Mouse (Mus musculus): ENCODE measurements around the gene Samd7. TPM values are rescaled to one million over a fixed set of nuclear protein-coding genes. Genes with fewer than 3 reads are reported as not detected.
A peak's percentile ranks its signal among the peaks of the same experiment; 100 is the strongest.

The Samd7 gene
- polyA plus RNA-seq, 1 experiment from 2014 or later: not detected

DNA sequence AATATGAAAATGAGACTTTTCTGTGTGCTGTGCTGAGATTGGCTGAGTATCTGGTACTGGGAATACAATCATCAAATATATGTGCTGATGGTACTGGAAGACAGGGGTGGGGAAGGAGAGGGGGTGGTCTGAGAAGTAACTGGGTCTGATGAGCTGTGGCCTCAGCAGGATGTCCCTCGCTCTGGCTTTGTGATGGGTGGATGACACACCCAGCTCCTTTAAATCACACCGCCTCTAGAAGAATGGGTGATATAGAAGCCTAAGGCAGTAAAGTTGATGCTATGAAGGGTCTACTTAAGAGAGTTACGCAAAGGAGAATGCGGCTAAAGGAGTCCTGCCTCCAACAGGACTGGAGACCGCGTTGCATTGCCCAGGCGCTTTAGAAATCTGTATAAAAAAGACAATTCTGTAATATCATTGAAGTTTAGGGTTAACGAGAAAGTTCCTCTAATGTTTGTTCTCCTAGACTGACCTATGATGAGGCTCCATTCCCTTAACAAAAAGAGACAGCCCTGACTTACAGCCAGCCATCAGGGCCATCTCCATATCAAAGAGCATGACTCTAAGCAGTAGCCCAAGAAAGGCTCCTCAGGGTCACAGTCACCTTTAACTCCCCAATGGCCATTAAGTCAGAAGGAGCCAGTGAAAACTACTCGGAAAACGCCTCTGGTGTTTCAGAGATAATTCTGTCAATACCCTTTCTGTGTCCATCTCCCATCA is 21.8 kb upstream of the Samd7 start:
- H3K9me3 ChIP-seq: no peaks in the 10 kb centered on the region
- H3K36me3 ChIP-seq: no peaks in the 10 kb centered on the region
- no peak for ATAC-seq (ENCODE audit: insufficient number of reproducible peaks, insufficient read depth, low FRiP score, low TSS enrichment, low read depth)
- 61% methylated on average over 10 of the region's 10 CpGs for WGBS
- no peak overlapping the region for H3K4me2 ChIP-seq
- no peak overlapping the region for H3K9ac ChIP-seq
- H3K4me3 ChIP-seq: no peak overlapping the region
- no peaks in the 10 kb centered on the region for H3K4me1 ChIP-seq
- H3K27ac ChIP-seq: no peak overlapping the region
- H3K27me3 ChIP-seq: no peaks in the 10 kb centered on the region

DNA sequence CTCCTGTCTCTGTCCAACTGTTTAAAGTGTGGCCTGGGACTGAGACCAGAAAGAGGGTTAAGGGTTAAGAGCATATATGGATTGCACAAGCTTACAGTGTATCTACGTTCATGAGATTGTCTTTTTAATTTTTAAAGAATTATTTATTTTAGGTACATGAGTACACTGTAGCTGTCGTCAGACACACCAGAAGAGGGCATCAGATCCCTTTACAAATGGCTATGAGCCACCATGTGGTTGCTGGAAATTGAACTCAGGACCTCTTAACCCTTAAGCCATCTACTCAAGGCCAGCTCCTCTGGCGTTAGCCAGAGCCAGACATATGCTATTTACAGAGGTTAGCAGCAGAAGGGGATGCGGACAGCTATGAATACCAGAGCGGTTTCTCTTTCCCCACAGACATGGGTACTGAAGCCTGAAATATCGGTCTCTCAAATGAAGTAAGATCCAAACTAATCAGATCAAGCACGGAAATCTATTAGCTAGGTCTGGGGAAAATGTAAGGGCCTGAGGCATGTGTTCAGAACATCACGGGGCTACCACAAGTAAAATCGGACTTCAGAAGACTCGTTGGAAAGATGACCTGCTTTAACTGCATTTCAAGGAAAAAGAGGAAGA is 21.1 kb upstream of the Samd7 start:
- no peaks in the 10 kb centered on the region for H3K27me3 ChIP-seq
- no peak overlapping the region for H3K4me3 ChIP-seq
- no peak overlapping the region for H3K4me2 ChIP-seq
- H3K4me1 ChIP-seq: no peaks in the 10 kb centered on the region
- H3K36me3 ChIP-seq: no peaks in the 10 kb centered on the region
- WGBS: 61% methylated on average over 10 of the region's 10 CpGs
- H3K9me3 ChIP-seq: no peaks in the 10 kb centered on the region
- H3K9ac ChIP-seq: no peak overlapping the region
- no peak for ATAC-seq (ENCODE audit: insufficient number of reproducible peaks, insufficient read depth, low FRiP score, low TSS enrichment, low read depth)
- no peak overlapping the region for H3K27ac ChIP-seq

DNA sequence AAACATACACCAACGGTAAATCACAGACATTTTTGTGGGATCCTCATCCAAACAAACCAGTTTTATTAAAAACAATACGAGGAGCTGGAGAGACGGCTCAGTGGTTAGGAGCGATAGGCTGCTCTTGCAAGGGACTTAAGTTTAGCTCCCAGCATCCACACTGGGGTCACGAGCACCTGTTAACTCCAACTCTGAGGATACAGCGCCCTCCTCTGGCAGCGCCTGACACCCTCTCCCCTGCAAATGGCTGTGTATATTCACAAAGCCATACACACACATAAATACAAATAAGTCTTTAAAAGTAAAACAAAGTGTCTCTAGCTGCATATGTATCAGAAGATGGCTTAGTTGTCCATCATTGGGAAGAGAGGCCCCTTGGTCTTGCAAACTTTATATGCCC is 20.6 kb upstream of the Samd7 start:
- Histone ChIP-seq H3K4me2 (no peak overlapping the region), H3K27ac (no peak overlapping the region), H3K4me1 (no peaks in the 10 kb centered on the region), H3K9ac (no peak overlapping the region), H3K9me3 (no peaks in the 10 kb centered on the region), H3K36me3 (no peaks in the 10 kb centered on the region), H3K4me3 (no peak overlapping the region), H3K27me3 (no peaks in the 10 kb centered on the region)
- ATAC-seq (ENCODE audit: insufficient number of reproducible peaks, insufficient read depth, low FRiP score, low TSS enrichment, low read depth): no peak
- 69% methylated on average over 7 of the region's 7 CpGs for WGBS

DNA sequence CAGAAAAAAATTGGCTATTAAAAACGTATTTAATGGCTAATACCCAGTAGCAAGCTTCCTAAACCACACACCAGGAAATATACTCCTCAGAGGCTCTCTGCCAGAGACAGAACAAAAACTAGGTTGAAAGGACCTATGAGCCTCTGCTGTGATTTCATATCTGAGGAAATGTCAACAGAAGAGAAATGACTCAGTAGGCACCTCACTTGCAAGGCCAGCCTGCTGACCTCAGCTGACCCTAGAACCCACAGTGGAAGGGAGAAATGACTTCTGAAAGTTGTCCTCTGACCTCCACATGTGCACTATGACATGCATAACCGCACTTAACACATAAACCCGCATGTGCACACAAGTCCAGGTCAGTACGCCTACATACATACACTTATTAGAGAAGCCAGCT is 18.9 kb upstream of the Samd7 start:
- no peak overlapping the region for H3K4me3 ChIP-seq
- WGBS: 80% methylated on average over 4 of the region's 4 CpGs
- no peak overlapping the region for H3K4me2 ChIP-seq
- H3K4me1 ChIP-seq: no peaks in the 10 kb centered on the region
- no peaks in the 10 kb centered on the region for H3K27me3 ChIP-seq
- no peak overlapping the region for H3K9ac ChIP-seq
- no peaks in the 10 kb centered on the region for H3K9me3 ChIP-seq
- no peak for ATAC-seq (ENCODE audit: insufficient number of reproducible peaks, insufficient read depth, low FRiP score, low TSS enrichment, low read depth)
- H3K36me3 ChIP-seq: no peaks in the 10 kb centered on the region
- no peak overlapping the region for H3K27ac ChIP-seq

DNA sequence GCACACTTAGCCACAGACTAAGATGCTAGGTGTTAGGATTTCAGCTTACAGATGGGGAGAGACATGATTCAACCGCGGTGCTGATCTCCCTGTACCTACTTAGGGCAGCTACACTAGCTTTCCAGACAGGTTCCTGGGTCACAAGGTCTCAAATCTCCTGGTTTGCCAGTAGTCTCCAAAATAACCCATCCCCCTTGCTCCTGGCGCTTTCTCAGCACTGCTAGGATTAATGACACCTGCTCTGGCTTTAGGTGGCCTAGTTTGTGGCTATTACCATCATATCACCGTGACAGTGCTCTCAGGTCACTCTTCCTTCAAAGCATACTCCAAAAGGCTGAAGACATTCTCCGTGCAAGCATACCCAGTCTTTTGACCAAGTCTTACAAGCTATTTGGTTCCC is 17.0 kb upstream of the Samd7 start:
- Histone ChIP-seq H3K4me2 (no peak overlapping the region), H3K4me3 (no peak overlapping the region), H3K9me3 (no peaks in the 10 kb centered on the region), H3K36me3 (no peaks in the 10 kb centered on the region), H3K27me3 (no peaks in the 10 kb centered on the region), H3K4me1 (no peaks in the 10 kb centered on the region), H3K9ac (no peak overlapping the region), H3K27ac (no peak overlapping the region)
- 86% methylated on average over 5 of the region's 5 CpGs for WGBS
- ATAC-seq (ENCODE audit: insufficient number of reproducible peaks, insufficient read depth, low FRiP score, low TSS enrichment, low read depth): no peak

DNA sequence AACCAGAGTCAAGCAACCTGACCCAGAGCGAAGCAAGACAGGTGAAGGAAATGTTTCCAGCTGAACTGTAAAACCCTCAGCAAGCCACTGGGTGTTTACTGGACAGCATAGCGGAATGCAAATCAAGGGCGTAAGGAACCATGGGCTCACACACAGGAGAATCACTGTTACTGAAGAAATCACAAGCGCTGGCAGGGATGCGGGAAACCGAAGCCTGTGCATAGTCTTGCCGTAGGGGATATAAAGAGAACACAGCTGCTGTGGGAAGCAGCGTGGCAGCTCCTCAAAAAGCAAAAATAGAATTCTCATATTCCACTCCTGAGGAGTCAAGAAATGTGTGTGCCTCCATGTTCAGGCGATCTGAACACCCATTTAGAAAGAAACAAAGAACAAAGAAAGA is 9.3 kb upstream of the Samd7 start:
- 40% methylated on average over 9 of the region's 9 CpGs for WGBS
- H3K36me3 ChIP-seq: no peaks in the 10 kb centered on the region
- no peaks in the 10 kb centered on the region for H3K27me3 ChIP-seq
- peaks cover 10% of the 10 kb centered on the region for H3K4me1 ChIP-seq
- H3K9ac ChIP-seq: no peak overlapping the region
- peak; percentile 71; the same call in 1 of the 2 replicates for ATAC-seq (ENCODE audit: insufficient number of reproducible peaks, insufficient read depth, low FRiP score, low TSS enrichment, low read depth)
- peak overlapping the region; percentile 66 for H3K27ac ChIP-seq
- peak overlapping the region; percentile 27 for H3K4me2 ChIP-seq
- H3K9me3 ChIP-seq: no peaks in the 10 kb centered on the region
- no peak overlapping the region for H3K4me3 ChIP-seq

DNA sequence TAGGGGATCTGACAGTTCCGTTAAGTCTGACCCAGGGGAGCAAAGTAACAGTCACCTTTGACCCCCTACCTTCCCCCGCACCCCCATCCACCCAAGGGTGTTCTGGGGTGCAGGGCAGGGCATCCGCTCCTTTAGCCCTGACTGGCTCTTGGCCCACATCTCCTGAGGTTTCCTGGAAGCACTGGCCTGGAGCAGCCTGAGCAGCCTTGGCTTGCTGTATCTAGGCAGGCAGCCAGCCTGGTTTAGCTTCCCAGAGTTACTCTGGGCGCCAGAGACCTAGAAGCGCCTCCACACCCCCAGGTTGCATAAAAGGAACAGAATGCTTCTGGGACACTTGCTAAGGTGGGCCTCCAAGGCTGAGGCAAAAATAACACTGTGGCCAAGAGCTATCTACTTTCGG is 4.8 kb upstream of the Samd7 start:
- no peak for ATAC-seq (ENCODE audit: insufficient number of reproducible peaks, insufficient read depth, low FRiP score, low TSS enrichment, low read depth)
- H3K36me3 ChIP-seq: no peaks in the 10 kb centered on the region
- no peaks in the 10 kb centered on the region for H3K27me3 ChIP-seq
- H3K4me1 ChIP-seq: peaks cover 10% of the 10 kb centered on the region
- H3K27ac ChIP-seq: no peak overlapping the region
- H3K4me3 ChIP-seq: no peak overlapping the region
- H3K4me2 ChIP-seq: no peak overlapping the region
- no peak overlapping the region for H3K9ac ChIP-seq
- peaks cover 5% of the 10 kb centered on the region; the same call in 1 of the 2 replicates for H3K9me3 ChIP-seq
- WGBS: 72% methylated on average over 6 of the region's 6 CpGs

DNA sequence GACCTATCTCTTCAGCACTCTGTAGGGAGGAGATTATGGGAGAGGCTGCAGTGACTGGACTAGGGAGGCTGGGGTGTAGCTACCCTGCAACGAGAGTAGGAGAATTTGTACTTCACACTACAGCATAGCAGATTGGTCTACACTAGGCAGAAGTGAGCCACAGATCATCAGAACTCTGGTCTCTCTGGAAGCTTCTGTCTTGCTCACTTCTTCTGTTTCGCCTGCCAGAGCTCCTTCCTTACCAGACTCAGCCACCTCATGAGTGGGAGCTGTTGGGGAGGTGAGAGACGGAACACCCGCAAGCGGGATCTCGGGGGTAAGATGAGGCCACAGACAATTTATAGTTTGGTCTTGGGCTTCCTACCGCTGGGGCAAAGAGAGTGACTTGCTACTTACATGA is 3.2 kb upstream of the Samd7 start:
- H3K4me1 ChIP-seq: no peaks in the 10 kb centered on the region
- peaks cover 5% of the 10 kb centered on the region; the same call in 1 of the 2 replicates for H3K9me3 ChIP-seq
- H3K27ac ChIP-seq: no peak overlapping the region
- no peaks in the 10 kb centered on the region for H3K27me3 ChIP-seq
- H3K36me3 ChIP-seq: no peaks in the 10 kb centered on the region
- H3K4me2 ChIP-seq: no peak overlapping the region
- H3K4me3 ChIP-seq: no peak overlapping the region
- 91% methylated on average over 7 of the region's 7 CpGs for WGBS
- no peak overlapping the region for H3K9ac ChIP-seq
- ATAC-seq (ENCODE audit: insufficient number of reproducible peaks, insufficient read depth, low FRiP score, low TSS enrichment, low read depth): no peak

DNA sequence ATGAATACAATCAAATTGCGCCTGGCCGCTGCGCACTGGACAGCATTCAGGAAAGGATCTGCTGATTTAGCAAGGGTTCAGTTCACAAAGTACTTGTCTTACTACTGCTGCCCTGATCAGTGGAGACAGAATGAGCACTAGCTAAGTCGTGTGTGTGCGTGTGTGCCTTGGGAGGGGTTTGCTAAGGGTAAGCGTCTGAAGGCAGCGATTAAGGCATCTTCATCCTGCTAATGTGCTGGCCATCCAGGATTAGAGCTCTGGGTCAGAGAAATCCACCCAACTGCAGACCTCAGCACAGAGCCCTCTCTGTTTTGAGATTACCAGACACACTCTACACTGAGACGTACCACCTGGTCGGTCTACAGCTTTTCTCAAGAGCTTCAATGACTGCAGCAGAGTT is 2.2 kb downstream of the Samd7 start:
- no peaks in the 10 kb centered on the region for H3K27me3 ChIP-seq
- WGBS: 87% methylated on average over 9 of the region's 9 CpGs
- no peaks in the 10 kb centered on the region for H3K36me3 ChIP-seq

DNA sequence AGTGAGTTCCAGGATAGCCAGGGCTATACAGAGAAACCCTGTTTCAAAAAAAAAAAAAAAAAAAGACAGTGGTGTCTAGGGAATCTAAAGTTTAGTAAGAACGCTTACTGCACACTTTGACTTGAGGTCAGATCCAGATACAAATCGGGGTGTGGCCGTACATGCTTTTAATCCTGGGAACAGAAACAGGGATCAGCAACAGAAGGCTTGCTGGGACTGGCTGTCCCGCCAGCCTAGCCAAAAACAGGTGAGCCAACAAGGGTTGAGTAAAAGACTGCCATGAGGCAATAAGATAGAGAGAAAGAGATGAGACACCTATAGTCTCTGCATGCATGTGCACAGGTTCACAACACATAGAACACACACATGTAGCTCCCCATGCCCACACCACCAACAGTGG is 8.6 kb downstream of the Samd7 start:
- Histone ChIP-seq H3K27ac (no peak overlapping the region), H3K9me3 (no peaks in the 10 kb centered on the region), H3K36me3 (no peaks in the 10 kb centered on the region), H3K4me1 (no peaks in the 10 kb centered on the region), H3K9ac (no peak overlapping the region), H3K27me3 (no peaks in the 10 kb centered on the region), H3K4me3 (no peak overlapping the region), H3K4me2 (no peak overlapping the region)
- WGBS: 93% methylated on average over 4 of the region's 4 CpGs
- ATAC-seq (ENCODE audit: insufficient number of reproducible peaks, insufficient read depth, low FRiP score, low TSS enrichment, low read depth): no peak

More for the DNA sequence above, 2.2 kb downstream of the Samd7 start:
- Histone ChIP-seq H3K4me3 (no peak overlapping the region), H3K9me3 (peaks cover 5% of the 10 kb centered on the region; the same call in 1 of the 2 replicates), H3K27ac (no peak overlapping the region), H3K9ac (no peak overlapping the region), H3K4me1 (no peaks in the 10 kb centered on the region), H3K4me2 (no peak overlapping the region)
- no peak for ATAC-seq (ENCODE audit: insufficient number of reproducible peaks, insufficient read depth, low FRiP score, low TSS enrichment, low read depth)

DNA sequence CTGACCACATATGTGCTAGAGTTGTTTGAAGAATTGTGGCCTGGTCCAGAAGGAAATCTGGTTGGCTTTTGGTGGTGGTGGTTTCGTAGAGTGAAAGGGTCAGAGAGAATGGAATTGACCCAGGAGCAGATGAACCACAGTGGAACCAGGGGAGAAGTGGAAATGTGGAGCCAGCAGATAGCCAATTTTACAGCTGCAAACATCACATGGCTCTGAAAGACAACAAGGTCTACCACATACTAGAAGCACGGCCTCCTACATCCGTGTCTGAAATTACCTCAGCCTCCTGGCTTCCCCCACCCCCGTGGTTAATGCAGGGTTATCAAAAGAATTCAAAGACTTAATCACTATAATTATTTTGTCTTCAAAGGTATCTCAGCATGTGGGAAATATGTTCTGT is 18.8 kb downstream of the Samd7 start:
- no peak overlapping the region for H3K27ac ChIP-seq
- no peaks in the 10 kb centered on the region for H3K27me3 ChIP-seq
- no peak overlapping the region for H3K4me2 ChIP-seq
- no peaks in the 10 kb centered on the region for H3K36me3 ChIP-seq
- no peak overlapping the region for H3K4me3 ChIP-seq
- no peak for ATAC-seq (ENCODE audit: insufficient number of reproducible peaks, insufficient read depth, low FRiP score, low TSS enrichment, low read depth)
- H3K9ac ChIP-seq: no peak overlapping the region
- H3K9me3 ChIP-seq: no peaks in the 10 kb centered on the region
- 84% methylated on average over 4 of the region's 4 CpGs for WGBS
- H3K4me1 ChIP-seq: no peaks in the 10 kb centered on the region

DNA sequence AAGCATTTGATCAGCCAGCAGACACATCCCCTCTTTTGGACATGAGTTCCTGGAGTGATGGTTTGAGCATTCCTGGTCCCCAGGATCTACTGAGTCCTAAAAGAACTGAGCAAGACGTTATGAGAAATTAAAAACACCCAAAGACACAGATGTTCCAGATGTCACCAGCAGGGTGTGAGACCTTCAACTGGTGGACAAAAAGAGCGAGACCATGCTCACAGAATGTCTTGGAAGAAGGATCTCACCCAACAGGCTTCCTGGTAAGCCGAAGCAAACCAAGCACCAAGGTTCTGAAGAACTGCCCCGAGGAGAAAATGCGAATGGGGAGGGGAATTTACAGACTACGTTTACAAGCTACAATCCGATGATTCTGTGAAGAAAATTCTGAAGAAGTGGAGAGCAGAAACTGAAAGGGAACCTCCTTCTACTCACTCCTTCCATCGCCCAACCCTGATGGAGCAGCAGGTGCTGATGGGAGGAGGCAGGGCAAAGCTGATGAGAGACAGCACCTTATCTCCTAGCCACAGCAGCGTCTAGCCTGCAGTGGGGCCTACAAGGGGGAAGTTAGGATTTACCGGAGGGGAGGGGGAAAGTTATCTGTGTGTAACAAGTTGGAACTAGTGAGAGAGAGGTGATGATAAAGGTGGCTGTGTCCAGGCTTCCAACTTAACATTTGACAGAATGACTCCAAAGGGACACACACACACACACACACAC is 19.4 kb downstream of the Samd7 start:
- H3K27me3 ChIP-seq: no peaks in the 10 kb centered on the region

More for the DNA sequence above, 19.4 kb downstream of the Samd7 start:
- no peak overlapping the region for H3K4me2 ChIP-seq
- H3K36me3 ChIP-seq: no peaks in the 10 kb centered on the region
- WGBS: 69% methylated on average over 10 of the region's 10 CpGs
- H3K4me3 ChIP-seq: no peak overlapping the region
- H3K4me1 ChIP-seq: no peaks in the 10 kb centered on the region
- no peak overlapping the region for H3K27ac ChIP-seq
- 0 out of 2 replicates have a peak, but pooled peaks have one; percentile 26 for ATAC-seq (ENCODE audit: insufficient number of reproducible peaks, insufficient read depth, low FRiP score, low TSS enrichment, low read depth)
- H3K9me3 ChIP-seq: no peaks in the 10 kb centered on the region
- no peak overlapping the region for H3K9ac ChIP-seq
